Mouse (Mus musculus): Measurements from ENCODE around the gene Ddx39b. TPM values are rescaled to one million over a fixed set of nuclear protein-coding genes. Genes with fewer than 3 reads are reported as not detected.

Ddx39b gene
- polyA plus RNA-seq, 1 experiment from 2014 or later, result 657 TPM

DNA sequence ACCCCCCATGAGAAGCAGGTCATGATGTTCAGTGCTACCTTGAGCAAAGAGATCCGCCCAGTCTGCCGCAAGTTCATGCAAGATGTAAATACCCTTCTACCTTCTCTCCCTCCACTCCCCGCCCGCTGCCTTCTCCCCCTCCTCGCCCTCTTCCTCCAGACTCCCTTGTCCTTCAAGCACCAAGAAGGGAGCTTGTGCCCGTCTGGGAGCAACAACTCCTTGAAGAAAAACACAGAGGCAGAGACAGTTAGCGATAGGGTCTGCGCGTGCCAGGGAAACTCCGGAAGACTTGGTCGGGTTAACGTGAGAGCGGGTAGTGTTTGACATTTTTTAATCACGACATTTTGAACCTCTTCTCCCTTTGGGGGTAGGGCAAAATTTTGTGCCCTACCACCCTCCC is 7.4 kb downstream of the Ddx39b start:
- 91% methylated on average over 14 of the region's 14 CpGs for WGBS
- ATAC-seq (ENCODE audit: low FRiP score) (no peak), DNase-seq (ENCODE audit: low spot score, missing footprints) (peak; percentile 84)
- Histone ChIP-seq H3K9ac (ENCODE audit: low read length) (no peak overlapping the region), H3K4me2 (no peak overlapping the region), H3K4me1 (ENCODE audit: control insufficient read depth, insufficient read depth, low read length) (peaks cover 19% of the 10 kb centered on the region), H3K27me3 (ENCODE audit: control insufficient read depth, insufficient read depth, low read length) (no peaks in the 10 kb centered on the region), H3K4me3 (ENCODE audit: low read depth, low read length) (no peak overlapping the region), H3K27ac (ENCODE audit: low read depth, low read length) (no peak overlapping the region), H3K36me3 (ENCODE audit: control insufficient read depth, insufficient read depth, low read length) (peaks cover 72% of the 10 kb centered on the region), H3K9me3 (ENCODE audit: control insufficient read depth, low read length) (no peaks in the 10 kb centered on the region)

DNA sequence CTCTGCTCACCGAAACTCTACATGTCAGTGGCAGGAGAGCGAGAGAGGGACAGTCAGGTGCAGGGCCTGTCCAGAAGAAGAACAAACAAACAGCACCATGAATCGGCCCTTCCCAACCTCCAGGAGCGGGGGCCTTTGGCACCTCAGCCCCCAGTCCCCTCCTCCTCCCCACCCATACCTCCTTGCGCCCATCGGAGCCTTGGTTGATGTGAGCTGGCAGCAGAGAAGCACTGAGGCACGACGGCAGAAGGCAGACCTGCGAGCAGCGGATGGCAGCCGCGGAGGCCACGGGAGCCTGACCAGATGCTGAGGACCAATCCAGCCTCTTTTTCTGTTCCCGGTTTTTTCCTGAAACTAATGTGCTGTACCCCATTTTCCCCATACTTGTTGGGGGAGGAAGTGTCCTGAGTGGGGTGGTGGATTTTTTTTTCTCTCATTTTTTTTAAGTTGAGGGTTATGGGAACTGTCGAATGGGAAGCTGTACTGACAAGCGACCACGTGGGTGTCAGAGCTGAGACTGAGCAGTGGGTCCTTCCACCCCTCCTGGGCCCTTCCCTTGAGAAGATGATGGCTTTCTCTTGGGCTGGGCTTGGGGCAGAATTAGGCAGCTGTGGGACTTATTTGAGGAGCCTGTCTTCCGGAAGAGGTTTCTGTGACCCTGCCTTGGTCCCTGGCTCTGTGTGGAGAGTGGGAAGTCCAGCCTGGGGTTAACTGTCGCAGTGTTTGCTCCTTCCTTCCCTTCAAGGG is 8.1 kb downstream of the Ddx39b start:
- Histone ChIP-seq H3K9ac (ENCODE audit: low read length) (no peak overlapping the region), H3K27ac (ENCODE audit: low read depth, low read length) (no peak overlapping the region), H3K36me3 (ENCODE audit: control insufficient read depth, insufficient read depth, low read length) (peaks cover 66% of the 10 kb centered on the region), H3K27me3 (ENCODE audit: control insufficient read depth, insufficient read depth, low read length) (no peaks in the 10 kb centered on the region), H3K4me2 (no peak overlapping the region), H3K4me3 (ENCODE audit: low read depth, low read length) (no peak overlapping the region), H3K4me1 (ENCODE audit: control insufficient read depth, insufficient read depth, low read length) (peaks cover 13% of the 10 kb centered on the region), H3K9me3 (ENCODE audit: control insufficient read depth, low read length) (no peaks in the 10 kb centered on the region)
- 90% methylated on average over 19 of the region's 19 CpGs for WGBS
- DNase-seq (ENCODE audit: low spot score, missing footprints), result peak; percentile 81
- no peak for ATAC-seq (ENCODE audit: low FRiP score)

DNA sequence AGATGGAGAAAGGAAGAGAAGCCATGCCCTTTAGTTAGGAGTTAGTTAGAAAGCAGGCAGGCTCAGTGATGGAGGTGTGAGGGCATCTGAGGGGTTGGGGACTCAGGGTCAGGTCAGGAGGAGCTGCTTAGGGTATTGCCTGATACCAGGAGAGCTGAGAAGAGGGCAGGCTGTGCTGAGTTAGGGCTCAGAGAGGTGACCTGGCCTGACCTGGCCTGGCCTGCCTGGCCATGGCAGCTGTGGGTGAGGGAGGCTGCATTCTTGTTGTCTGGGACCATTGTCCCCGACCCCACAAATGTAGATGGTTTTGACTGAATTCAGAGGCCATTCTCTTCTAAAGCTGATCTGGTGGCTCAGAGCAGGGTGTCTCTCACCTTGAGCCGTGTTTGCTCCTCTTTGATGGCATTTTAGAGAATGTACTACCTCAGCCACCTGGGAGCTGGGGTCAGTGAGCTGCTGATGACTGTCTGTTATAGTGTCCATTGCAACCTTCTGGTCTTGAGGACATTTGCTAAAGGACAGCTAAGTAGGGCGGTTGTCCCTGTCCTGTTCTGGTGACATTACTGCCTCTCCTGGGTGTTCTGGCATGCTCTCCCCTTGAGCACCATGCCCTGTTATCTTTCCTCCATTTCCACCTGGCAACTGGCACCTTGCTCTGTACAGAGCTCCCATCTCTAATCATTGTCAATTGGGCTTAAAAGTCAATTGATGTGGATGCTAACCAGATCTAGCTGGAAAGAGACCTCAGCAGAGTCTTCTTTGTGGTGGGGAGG is 9.0 kb downstream of the Ddx39b start:
- H3K9me3 ChIP-seq (ENCODE audit: control insufficient read depth, low read length), result no peaks in the 10 kb centered on the region
- H3K36me3 ChIP-seq (ENCODE audit: control insufficient read depth, insufficient read depth, low read length), result peaks cover 56% of the 10 kb centered on the region
- H3K27ac ChIP-seq (ENCODE audit: low read depth, low read length), result no peak overlapping the region
- H3K4me2 ChIP-seq, result no peak overlapping the region
- 0 out of 2 replicates have a peak, but pooled peaks cover 4% of the 10 kb centered on the region for H3K4me1 ChIP-seq (ENCODE audit: control insufficient read depth, insufficient read depth, low read length)
- WGBS, result 98% methylated on average over 3 of the region's 3 CpGs
- H3K4me3 ChIP-seq (ENCODE audit: low read depth, low read length), result no peak overlapping the region
- DNase-seq (ENCODE audit: low spot score, missing footprints), result peak; percentile 75
- ATAC-seq (ENCODE audit: low FRiP score), result no peak
- H3K9ac ChIP-seq (ENCODE audit: low read length), result no peak overlapping the region
- H3K27me3 ChIP-seq (ENCODE audit: control insufficient read depth, insufficient read depth, low read length), result no peaks in the 10 kb centered on the region

DNA sequence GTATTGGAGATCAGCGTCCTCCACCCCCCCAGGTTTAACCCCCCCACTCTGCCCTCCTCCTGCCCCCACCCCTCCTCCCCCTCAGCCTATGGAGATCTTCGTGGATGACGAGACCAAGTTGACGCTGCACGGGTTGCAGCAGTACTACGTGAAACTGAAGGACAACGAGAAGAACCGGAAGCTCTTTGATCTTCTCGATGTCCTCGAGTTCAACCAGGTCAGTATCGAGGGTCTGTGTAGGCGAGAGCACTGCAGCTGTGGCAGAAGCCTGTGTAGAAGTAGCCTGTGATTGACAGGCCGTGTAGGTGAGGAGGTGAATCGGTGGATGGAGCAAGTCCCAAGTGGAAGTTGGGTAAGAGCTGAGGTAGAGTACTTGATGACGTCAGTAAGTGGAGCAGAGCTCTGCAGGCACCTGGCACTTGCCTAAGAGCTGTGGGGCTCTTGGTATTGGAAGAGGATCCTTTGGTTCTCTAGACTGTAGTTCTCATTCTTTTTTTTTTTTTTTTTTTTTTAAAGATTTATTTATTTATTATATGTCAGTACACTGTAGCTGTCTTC is 9.7 kb downstream of the Ddx39b start:
- no peak for ATAC-seq (ENCODE audit: low FRiP score)
- H3K4me1 ChIP-seq (ENCODE audit: control insufficient read depth, insufficient read depth, low read length), result no peaks in the 10 kb centered on the region
- no peak overlapping the region for H3K9ac ChIP-seq (ENCODE audit: low read length)
- 85% methylated on average over 15 of the region's 15 CpGs for WGBS
- no peak overlapping the region for H3K27ac ChIP-seq (ENCODE audit: low read depth, low read length)
- H3K4me3 ChIP-seq (ENCODE audit: low read depth, low read length), result no peak overlapping the region
- no peaks in the 10 kb centered on the region for H3K27me3 ChIP-seq (ENCODE audit: control insufficient read depth, insufficient read depth, low read length)
- H3K4me2 ChIP-seq, result no peak overlapping the region
- peak; percentile 80 for DNase-seq (ENCODE audit: low spot score, missing footprints)
- H3K36me3 ChIP-seq (ENCODE audit: control insufficient read depth, insufficient read depth, low read length), result peaks cover 53% of the 10 kb centered on the region
- no peaks in the 10 kb centered on the region for H3K9me3 ChIP-seq (ENCODE audit: control insufficient read depth, low read length)

DNA sequence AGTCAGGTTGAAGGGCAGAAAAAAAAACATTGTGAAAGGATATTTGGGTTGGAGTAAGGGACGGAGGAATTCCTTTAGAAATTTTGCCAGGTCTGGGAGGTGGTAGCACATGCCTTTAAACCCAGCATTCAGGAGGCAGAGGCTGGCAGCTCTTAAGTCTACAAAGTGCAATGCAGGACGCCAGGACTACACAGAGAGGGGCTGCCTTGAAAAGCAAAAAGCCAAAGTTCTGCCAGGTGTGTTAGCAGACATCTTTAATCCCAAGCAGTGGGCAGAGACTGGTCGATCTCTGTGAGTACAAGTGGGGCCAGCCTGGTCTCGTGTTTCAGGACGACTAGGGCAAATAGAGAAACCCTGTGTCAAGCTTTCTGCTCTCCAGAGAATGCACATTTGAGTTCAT is 10.4 kb downstream of the Ddx39b start:
- H3K4me2 ChIP-seq, result no peak overlapping the region

DNA sequence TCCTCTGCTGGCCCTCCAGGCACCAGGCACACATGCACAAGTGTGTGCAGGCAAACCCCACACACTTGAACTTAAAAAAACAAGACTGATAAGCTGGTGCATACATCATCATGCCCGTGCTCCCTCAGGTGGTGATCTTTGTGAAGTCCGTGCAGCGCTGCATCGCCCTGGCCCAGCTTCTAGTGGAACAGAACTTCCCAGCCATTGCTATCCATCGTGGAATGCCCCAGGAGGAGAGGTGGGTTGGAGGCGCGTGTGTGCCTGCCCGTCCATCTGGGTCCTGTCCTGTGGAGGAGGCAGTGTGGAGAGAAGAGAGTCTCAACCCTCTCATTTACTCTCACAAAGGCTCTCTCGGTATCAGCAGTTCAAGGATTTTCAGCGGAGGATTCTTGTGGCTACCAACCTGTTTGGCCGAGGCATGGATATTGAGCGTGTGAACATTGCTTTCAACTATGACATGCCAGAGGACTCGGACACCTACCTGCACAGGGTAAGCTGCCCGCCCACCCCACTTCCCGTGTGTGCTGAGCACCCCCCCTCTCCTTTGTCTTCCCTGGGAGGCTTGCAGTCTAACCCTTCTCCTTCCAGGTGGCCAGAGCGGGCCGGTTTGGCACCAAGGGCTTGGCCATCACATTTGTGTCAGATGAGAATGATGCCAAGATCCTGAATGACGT is 11.2 kb downstream of the Ddx39b start:
- Histone ChIP-seq H3K9me3 (ENCODE audit: control insufficient read depth, low read length) (no peaks in the 10 kb centered on the region), H3K4me3 (ENCODE audit: low read depth, low read length) (no peak overlapping the region), H3K4me2 (no peak overlapping the region), H3K36me3 (ENCODE audit: control insufficient read depth, insufficient read depth, low read length) (peaks cover 38% of the 10 kb centered on the region), H3K4me1 (ENCODE audit: control insufficient read depth, insufficient read depth, low read length) (no peaks in the 10 kb centered on the region), H3K9ac (ENCODE audit: low read length) (no peak overlapping the region), H3K27ac (ENCODE audit: low read depth, low read length) (no peak overlapping the region), H3K27me3 (ENCODE audit: control insufficient read depth, insufficient read depth, low read length) (no peaks in the 10 kb centered on the region)
- ATAC-seq (ENCODE audit: low FRiP score) (no peak), DNase-seq (ENCODE audit: low spot score, missing footprints) (peak; percentile 86)
- WGBS, result 90% methylated on average over 18 of the region's 18 CpGs

More for the DNA sequence above, 10.4 kb downstream of the Ddx39b start:
- Histone ChIP-seq H3K36me3 (ENCODE audit: control insufficient read depth, insufficient read depth, low read length) (peaks cover 45% of the 10 kb centered on the region), H3K4me1 (ENCODE audit: control insufficient read depth, insufficient read depth, low read length) (no peaks in the 10 kb centered on the region), H3K9me3 (ENCODE audit: control insufficient read depth, low read length) (no peaks in the 10 kb centered on the region), H3K9ac (ENCODE audit: low read length) (no peak overlapping the region), H3K4me3 (ENCODE audit: low read depth, low read length) (no peak overlapping the region), H3K27me3 (ENCODE audit: control insufficient read depth, insufficient read depth, low read length) (no peaks in the 10 kb centered on the region), H3K27ac (ENCODE audit: low read depth, low read length) (no peak overlapping the region)
- ATAC-seq (ENCODE audit: low FRiP score) (no peak), DNase-seq (ENCODE audit: low spot score, missing footprints) (peak; percentile 84)
- 88% methylated on average over 5 of the region's 5 CpGs for WGBS

DNA sequence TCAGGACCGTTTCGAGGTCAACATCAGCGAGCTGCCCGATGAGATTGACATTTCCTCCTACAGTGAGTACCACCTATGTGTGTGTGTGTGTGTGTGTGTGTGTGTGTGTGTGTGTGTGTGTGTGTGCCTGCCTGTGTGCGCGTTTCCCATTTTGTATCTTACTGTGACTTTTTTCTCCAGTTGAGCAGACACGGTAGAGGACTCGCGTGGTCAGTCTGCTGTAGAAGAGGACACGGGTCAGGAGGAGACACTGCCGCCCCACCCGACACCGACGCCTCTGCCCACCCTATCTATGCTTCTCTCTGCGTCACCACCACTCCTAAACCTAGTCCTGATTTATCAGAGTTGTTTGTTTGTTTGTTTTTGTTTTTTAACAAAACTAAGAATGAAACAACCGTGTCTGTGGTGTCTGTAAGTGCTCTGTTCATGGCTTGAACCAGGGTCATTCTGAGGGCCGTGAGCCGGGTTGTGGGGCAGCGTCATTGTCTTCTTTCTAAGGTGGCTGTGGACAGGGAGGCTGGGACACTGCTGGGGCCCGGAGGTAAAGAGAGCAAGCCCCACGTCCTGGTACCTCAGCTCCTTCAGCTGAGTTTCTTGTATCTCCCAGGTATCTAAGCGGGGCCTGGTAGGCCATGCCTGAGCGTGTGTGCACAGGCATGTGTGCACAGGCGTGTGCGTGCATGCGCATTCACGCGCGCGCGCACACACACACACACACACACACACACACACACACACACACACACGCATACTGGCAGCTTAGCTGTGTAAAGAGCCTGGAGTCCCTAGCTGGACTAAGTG is 11.9 kb downstream of the Ddx39b start:
- Histone ChIP-seq H3K4me3 (ENCODE audit: low read depth, low read length) (no peak overlapping the region), H3K4me2 (no peak overlapping the region)
- peak; percentile 7; the same call in 1 of the 2 replicates for ATAC-seq (ENCODE audit: low FRiP score)

DNA sequence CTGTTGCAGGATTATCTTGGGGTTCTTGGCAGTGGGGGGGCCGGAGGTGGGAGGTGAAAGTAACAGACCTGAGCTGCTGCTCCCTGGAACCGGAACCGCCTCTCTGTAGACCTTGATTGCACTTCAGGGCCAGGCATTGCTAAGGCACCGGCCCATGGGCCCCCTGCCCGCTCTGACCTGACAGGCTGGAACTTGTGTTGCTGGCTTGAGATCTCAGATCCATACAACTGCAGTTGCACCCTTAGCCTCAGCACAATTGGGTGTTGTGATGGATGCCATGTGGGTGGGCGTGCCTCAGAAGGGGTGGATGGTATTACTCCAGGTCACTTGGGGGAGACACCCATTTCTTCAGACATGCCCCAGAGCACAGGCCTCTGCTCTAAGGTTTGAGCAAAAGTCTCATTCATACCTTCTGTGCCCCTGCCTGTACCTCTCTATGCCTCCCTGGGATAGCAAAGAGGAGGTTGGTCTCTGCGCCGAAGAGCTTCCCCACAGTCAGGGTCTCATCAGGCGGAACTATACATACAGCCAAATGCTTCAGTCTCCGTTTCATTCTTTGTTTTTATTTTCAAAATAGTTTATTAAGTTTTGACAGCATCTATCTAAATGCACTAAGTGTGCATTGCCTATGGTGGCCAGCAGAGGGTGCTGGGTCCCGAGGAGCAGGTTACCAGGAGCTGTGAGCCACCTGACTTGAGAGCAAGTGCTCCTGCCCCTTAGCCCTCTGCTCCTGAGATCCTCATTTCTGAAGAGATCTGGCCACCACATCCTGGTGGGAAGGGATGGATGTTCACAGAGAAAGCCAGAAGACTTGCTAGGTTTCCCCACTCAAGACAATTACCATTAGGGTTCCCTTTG is 12.9 kb downstream of the Ddx39b start:
- H3K4me3 ChIP-seq (ENCODE audit: low read depth, low read length), result no peak overlapping the region
- 56% methylated on average over 11 of the region's 11 CpGs for WGBS

More for the DNA sequence above, 11.9 kb downstream of the Ddx39b start:
- Histone ChIP-seq H3K9me3 (ENCODE audit: control insufficient read depth, low read length) (no peaks in the 10 kb centered on the region), H3K27ac (ENCODE audit: low read depth, low read length) (no peak overlapping the region; the same call in 1 of the 2 replicates), H3K9ac (ENCODE audit: low read length) (no peak overlapping the region), H3K4me1 (ENCODE audit: control insufficient read depth, insufficient read depth, low read length) (no peaks in the 10 kb centered on the region), H3K27me3 (ENCODE audit: control insufficient read depth, insufficient read depth, low read length) (no peaks in the 10 kb centered on the region), H3K36me3 (ENCODE audit: control insufficient read depth, insufficient read depth, low read length) (peaks cover 37% of the 10 kb centered on the region)
- DNase-seq (ENCODE audit: low spot score, missing footprints), result peak; percentile 81
- WGBS, result 89% methylated on average over 32 of the region's 32 CpGs

More for the DNA sequence above, 12.9 kb downstream of the Ddx39b start:
- H3K36me3 ChIP-seq (ENCODE audit: control insufficient read depth, insufficient read depth, low read length), result peaks cover 29% of the 10 kb centered on the region
- H3K9ac ChIP-seq (ENCODE audit: low read length), result no peak overlapping the region
- H3K27ac ChIP-seq (ENCODE audit: low read depth, low read length), result no peak overlapping the region
- no peaks in the 10 kb centered on the region for H3K4me1 ChIP-seq (ENCODE audit: control insufficient read depth, insufficient read depth, low read length)
- DNase-seq (ENCODE audit: low spot score, missing footprints) (peak; percentile 93), ATAC-seq (ENCODE audit: low FRiP score) (peak; percentile 40)
- no peak overlapping the region for H3K4me2 ChIP-seq
- H3K9me3 ChIP-seq (ENCODE audit: control insufficient read depth, low read length), result no peaks in the 10 kb centered on the region
- no peaks in the 10 kb centered on the region for H3K27me3 ChIP-seq (ENCODE audit: control insufficient read depth, insufficient read depth, low read length)
